Mouse (Mus musculus) mouse trophoblast stem cell (cell line): ENCODE data around the gene Rtbdn.

ENCODE experiments used
- in situ Hi-C, 2 experiments: fragments of 300-500 bp; cut with MseI, MboI; formaldehyde crosslinking; loops; 2 replicates in 1 of 2; 3 replicates in 1 of 2; pipeline ENCODE4 v1.15.1; 2025

Gene Rtbdn

DNA sequence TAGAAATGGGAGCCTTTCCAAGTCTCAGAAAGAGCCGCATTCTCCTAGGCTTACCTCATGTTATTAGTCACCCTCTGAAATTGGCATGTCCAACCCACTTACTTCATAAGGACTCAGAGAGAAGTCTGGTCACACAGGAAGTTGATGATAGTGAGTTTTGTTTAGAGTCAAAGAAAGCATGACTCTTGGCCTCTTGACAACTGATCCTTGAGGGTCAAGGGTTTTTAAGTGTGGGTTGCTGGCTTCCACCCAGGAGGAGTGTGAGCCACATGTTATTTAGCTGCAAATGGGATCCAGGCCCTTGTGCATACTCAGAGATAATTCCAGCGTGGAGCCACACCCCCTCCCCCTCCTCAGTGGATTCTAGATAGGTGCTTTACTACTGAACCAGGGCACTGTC lies 25.2 kb upstream of the Rtbdn start:
- in situ Hi-C loops = loop anchor here in 1 of 2 experiments (5.0 kb wide), 1 partner anchor 36 kb away; no protein-coding TSS in a partner anchor

DNA sequence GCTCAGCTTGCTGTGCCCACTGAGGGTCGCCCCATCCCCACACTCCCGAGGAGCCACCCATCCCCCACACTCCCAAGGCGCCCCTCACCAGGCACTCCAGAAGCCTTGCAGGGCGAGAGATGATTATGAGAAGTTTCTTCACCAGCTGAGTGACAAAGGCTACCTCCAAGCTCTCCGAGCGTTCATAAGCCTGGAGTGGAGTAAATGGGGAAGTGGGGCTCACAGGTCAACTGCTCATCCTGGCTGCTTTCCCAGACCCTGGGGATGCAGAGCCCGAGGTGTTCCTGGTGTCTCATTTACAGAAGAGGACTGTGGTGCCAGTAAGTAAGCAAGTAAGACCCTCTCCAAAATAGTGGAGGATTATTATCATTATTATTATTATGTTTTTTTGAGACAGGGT lies 21.2 kb upstream of the Rtbdn start:
- in situ Hi-C loops = no loop called here

DNA sequence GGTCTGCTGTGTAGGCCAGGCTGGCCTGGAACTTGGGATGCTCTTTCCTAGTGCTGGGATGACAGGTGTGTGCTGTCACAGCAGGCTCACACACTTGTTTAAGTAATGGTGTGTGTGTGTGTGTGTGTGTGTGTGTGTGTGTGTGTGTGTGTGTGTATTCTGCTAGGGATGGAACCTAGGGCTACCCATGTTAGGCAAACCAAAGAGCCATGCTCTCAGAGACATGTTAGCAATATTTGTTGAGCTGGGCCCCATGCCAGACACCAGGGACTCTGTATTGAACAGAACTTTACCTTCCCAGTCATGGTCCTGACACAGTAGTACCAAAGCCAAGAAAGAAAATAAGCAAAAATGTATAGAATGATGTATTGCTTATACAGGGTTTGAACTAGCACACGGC lies 19.3 kb upstream of the Rtbdn start:
- in situ Hi-C loops = no loop called here

DNA sequence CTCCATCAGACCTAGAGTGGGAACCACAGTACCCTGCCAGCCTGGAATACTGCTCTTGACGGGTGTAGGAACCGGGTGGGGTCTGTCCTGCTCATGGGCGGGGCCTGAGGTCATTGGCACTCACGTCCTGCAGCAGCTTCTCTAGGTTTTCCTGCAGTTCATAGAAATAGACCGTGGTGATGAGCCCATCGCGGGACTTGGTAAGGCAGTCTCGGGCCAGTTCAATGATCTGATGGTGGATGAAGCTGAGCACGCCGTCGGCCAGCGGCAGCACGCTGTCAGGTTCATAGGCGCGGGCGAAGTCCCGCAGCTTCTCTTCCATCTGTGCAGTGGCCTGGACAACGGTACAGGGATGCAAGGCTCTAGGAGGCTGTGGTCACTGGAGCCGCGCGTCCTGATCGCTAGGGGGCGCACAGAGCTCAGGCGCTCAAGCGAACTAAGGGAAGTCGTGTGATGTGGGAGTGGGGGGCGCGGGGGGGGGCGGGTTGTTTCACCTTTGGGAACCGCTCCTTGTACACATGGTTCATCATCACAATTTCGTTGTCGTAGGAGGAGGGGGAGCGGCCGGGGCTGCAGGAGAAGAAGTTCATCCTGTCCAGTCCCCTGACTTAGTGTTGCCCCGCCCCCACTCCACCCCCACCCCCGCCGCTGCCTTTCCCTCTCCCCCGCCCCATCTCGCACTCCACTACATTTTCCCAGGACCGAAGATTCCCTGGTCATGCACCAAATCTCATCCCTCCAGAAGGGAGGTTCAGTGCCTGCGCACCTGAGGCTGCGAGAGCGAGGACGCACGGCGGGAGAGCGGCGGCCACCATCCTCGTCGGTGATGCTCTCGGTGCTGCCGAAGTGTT lies 18.1 kb upstream of the Rtbdn start:
- in situ Hi-C loops = no loop called here

DNA sequence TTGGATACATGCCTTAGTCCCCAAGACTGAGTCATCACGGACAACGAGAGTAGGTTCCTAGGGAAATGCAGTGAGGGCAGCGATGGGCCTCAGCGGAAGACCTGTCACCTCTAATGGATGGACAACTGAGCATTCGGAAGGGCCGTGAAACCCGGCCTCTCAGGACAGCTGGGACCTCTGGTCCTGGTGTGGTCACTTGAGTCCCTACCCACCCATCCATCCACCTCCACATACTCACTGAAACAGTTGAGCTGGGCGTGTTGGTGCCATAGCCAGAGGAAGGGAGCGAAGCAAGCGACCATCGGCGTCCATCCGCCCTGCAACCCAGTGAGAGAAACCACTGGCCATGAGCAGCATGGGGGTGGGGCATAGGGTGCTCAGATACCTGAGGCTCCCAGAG lies 16.2 kb upstream of the Rtbdn start:
- in situ Hi-C loops = no loop called here

DNA sequence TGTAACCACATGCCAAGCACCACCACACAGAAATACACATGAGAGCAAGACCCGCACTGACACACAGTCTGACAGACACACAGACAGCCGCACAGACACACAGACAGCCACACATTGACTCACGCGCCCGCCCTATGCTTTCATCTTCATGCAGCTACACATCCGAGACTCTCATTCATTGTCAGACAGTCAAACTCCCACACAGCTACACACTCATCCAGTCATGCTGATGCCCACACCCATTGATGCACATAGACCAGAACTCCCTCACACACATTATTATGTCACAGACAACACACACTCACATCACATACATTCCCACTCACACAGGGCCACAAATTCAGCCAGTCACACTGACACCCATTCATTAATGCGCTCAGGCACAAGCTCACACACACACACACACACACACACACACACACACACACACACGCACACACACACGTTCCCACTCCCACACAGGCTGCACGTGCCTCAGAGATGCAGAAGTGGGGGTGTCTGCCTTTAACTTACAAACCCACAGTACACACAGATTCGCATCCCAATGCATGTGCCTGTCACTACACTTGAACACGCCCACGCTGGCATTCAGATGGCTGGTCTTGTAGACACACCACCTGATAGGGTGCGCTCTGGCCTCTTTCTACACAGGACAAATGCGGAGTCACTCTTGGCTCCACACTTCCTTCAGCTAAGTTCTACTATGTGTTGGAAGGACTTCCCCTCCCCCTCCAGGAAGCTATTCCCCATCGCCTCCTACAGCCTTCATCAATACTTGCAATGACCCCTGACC lies 12.8 kb upstream of the Rtbdn start:
- in situ Hi-C loops = no loop called here

DNA sequence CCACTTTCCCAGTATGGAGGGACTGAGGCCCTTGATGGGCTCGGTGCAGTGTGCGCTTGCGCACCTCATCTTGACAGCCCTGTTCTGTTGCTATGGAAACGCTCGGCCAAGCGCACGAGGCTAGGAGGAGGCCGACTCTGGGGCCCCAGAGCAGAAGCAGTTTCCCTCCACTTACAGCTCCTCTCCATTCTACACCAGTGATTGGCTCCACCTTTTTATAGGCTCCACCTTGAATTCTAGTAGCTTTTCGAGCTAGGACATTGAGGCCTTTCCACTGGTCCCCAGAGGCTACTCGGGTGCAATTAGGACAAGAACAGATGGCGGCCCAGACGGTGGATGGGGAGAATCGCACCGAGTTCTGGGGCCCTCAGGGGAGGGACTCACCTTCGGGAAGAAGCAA lies 11.9 kb upstream of the Rtbdn start:
- in situ Hi-C loops = no loop called here

DNA sequence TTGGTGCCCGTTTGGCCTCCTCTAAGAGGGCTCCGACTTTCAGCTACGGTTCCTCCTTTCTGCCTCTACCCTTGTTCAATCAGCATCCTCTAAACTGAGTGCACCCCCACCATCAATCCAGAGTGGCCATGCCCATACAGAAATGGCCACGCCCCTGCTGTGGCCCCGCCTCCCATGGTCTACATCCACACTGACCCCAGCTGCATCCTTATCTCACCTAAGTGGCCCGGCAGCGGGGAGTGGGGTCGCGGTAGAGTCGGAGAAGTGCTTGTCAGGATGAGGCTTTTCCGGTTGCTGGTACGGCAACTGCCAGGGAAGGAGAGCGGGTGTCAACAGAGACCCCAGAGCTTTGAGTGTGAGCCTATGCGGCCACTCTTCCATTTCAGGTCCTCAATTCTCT lies 11.3 kb upstream of the Rtbdn start:
- in situ Hi-C loops = no loop called here

DNA sequence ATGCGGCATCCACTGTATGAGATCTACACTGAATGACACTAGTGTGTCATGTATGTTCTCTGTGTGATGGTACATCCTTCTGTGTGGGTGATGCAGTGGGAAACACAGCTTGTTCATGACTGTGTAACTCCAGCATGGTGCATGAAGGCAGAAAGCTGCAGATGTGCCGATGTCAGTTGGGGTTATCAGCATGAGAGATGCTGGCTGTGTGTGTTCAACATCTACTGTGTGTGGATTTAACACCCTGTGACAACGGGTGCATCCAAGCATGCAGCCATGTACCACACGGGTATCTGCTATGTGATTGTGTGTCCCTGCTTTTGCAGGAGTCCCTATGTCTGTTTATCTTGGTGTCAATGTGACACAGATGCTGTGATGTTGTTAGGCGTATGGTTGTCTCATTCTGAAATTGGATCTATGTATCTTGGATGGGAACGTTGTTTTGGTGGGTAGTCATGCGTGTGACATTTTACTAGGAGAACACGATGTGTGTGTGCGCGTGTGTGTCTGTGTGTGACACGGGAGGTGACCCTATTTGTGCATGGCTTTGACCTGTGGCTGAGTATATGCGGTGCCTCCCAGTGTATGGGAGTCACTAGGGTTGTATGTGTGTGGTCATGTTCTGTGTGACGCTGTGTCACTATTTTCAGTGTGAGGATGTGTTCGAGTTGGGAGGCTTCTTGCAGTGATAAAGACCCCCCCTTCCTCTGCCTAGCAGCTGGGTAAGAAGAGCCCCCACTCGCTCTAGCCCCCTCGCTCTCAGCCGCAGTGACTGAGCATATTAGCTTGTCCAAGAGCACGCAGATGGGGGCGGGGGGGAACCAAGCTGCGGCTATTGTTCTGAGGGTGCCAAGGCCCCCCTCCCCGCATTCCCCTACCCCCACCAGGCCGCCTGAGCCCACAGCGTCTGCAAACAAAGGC lies 10.5 kb upstream of the Rtbdn start:
- in situ Hi-C loops = no loop called here

DNA sequence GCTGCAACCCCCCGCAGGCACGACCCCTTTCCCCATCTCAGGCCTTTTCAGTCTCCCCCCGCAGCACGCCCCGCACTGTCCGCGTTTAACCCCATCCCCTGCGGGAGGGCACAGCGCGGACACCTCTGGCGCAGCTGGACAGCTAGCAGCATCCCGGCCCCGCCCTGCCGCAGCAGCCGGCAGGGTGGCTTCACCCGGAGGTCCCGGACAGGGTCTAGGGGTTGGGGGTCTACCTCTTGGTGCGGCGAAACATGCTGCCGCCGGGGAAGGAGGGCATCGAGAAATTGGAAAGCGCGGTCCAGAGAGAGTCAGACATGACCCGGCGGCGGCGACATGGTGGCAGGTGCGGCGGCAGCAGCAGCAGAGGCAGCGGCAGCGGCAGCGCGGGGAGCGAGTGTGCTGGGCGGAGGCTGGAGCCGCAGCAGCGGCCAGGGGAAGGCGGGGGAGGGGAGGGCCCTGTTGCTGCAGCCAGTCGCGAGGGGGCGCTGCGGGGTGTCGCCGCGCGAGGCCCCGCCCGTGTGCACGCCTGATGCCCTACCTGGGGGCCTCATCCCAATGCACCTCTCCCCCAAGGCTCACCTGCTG lies 9.7 kb upstream of the Rtbdn start, which contains the start of gene Mast1:
Gene Mast1 (minus strand): TSS at position 398 of the 585 bp plus-strand sequence.
- in situ Hi-C loops = no loop called here

DNA sequence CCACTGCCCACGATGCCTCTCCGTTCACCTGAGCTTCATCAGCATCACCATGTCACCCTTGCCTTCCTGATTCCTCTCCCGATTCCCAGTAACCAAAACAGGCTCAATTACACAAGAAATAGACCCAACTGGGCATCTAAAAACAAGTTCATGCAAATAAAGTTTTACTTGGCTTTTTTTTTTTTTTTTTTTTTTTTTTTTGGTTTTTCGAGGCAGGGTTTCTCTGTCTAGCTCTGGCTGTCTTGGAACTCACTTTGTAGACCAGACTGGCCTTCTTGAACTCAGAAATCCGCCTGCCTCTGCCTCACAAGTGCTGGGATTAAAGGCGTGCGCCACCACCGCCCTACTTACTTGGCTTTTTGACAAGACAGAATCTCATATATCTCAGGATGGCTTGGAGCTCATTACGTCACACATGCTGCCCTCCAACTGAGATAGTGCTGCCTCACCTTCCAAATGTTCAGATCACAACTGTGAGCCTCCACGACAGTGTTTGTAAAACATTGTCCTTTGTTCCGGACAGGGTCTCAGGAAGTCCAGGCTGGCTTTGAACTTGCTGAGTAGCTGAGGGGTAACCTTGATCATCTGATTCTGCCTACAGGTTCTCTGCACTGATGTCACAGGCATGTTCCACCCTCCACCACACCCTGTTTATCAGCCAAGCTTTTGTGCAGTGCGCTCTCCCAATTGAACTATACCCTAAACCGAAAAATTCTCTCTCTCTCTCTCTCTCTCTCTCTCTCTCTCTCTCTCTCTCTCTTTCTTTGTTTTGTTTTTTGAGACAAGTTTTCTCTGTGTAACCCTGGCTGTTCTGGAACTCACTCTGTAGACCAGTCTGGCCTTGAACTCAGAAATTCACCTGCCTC lies 8.9 kb upstream of the Rtbdn start:
- in situ Hi-C loops = no loop called here

DNA sequence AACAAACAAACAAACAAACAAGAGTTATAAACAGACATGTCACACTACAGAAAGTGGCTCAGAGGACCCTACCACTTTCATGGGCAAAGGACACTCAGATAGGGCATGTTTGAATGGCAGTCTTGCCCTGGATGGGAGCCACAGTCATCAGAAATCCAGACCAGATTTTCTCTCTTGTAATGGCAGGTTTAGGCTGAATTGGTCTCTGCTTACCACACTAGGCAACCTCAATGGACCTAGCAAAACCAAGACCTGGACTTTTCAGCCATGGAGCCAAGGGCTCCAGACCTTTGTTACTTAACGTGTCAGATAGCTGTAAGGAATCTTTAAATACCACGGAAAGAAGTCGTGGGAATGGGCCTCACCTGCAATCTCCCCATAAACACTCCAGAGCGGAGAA lies 3.1 kb upstream of the Rtbdn start:
- in situ Hi-C loops = no loop called here

DNA sequence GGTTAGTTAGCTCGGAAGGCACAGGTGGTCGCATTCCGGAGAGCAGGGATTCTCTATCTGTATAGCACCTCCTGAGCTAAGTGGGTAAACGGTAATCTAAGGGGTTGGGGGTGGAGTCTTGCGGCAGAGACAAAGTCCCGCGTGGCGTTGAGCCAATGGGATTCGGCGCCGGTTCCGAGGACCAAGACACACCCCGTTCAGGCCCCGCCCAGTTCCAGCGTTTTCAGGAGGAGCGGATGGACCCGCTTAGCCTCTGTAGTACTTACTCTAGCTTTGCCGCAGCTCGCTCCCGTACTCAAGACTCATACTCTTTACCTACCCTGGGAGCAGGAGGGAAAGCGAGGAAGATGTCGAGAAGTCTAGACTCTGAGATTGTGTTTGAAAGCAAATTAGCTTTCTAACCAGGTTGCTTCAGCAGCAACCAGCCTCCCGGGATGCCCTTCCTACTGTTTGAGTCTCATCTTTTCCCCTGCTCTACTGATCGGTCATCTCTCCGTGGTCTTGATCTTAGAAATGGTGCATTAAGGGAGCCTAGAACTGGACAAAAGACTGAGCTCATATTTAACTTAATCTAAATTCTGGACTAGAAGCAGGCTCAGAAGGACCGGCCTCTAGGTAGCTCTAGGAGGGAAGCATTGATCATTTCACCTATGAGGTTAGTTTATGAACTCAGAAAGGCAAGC lies 2.2 kb upstream of the Rtbdn start:
- in situ Hi-C loops = no loop called here

DNA sequence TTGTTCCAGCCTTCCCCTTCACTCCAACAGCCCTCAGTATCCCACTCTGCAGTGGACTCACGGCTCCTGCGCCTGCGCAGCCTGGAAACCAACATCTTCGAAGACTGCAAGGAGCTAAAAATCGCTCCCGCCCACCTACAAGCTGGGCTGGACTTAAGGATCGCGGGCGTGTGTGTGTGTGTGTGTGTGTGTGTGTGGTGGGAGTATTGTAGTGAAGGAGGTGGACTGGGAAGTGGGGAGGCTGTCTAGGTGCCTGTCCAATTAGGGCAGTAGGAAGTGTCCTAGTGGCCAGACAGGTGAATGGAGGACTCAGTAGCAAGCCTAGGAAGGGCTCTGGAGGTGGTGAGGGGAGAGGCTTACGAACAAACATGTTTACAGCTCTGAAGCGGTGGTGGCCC lies 1.6 kb upstream of the Rtbdn start:
- in situ Hi-C loops = no loop called here

DNA sequence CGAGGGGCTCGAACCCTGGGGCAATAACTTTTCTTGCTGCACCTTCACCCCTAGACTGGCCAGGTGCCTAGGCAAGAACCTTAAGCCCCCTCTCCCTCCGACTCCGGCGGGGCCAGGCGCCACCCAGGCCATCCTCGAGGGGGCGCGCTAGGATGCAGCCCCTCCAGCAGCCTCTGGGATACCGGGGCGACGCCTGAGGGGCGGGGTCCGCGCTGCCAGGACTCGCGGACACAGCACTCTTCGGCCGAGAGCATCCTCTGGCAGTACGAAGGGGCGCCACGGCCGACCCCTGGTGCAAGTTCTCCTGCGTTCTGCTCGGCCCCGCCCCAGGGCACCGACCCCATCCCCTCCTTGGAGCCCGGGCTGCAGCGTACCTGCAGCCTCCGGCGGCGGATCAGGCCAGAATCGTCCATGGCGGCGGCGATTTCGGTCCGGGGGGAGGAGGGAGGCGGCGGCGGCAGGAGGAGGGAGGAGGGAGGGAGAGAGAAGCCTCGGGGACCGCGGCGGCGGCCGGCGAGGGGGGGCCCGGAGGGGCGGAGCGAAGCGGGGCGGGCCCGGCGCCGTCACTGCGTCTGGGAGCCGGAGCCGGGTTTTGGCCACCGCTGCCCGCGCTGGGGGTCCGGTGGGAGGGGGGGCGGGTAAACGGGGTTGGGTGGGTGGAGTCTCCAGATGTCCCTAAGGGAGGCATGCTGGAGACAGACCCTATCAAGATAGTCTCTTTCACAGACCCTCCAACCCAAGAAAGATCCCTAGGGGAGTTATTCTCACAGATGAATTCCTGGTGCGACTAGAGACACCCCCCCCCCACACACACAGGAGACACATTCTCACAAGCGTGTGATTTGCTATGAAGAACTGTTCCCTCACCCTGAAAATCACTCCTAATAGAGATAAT lies 911 bp upstream of the Rtbdn start:
- in situ Hi-C loops = no loop called here

DNA sequence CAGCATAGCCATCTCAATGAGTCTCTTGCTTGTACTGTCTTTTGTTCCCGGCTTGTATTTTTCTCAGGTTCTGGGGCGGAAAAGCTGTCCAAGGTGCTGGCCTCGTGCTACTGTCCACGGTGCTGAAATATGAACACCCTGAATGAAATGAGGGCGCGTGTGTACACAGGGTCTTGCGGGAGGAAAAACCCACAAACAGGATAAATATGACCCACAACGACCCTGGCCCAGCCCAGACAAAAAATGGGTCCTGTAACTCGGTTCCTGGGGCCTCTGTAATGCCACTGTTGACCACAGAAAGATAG lies 402 bp downstream of the Rtbdn start:
- in situ Hi-C loops = no loop called here

DNA sequence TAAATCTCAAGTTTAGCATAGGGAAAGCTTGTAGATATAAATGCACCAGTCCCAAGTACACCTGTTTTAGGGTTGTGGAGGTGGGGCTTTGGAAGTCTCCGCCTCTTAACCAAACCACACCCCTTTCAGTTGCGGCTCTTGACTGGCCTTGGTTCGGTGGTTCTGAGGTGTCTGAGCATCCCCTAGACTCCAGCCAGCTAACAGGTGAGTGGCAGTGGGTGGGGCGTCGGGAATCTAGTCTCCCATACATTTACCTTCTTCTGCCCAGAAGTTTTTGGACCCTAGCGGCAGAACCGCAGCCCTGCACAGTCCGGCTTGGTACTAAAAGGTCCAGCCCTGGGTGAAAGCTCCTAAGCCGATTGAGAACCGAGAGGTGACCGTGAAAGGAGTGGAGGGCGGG lies 3.0 kb downstream of the Rtbdn start:
- in situ Hi-C loops = no loop called here

DNA sequence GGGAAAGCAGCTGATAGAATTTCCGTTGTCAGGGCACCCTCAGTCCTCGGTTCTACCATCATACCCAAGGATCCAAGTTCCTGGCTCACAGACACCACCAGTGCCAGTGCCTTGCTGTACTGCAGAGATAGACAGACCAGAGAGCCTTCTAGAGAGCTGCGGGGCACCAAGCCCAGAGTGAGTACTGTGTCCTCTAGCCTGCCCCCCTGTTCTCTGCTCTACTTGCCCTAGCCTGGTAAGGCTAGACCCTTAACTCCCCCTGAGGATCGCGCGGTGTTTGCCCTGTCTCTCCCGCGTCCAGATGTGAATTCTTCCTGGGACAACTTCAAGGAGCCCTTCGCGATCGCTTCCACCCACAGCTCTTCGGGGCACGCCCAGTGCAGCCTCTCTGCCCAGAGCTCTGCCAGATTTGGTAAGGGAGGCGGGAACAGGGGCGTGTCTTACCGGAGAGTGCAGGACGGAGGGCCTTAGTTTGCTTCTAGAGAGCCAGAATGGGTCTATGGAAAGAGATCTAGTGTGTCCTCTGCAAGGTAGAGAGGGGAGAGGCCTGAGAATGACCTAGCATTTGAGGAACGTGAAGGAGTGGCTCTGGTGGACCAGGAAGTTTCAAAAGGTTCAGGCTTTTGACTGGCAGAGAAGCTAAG lies 5.9 kb downstream of the Rtbdn start:
- in situ Hi-C loops = no loop called here
